Mouse (Mus musculus) midbrain, embryonic 14.5 days (tissue): ENCODE measurements around the gene Pgm2l1. TPM values are rescaled to one million over a fixed set of nuclear protein-coding genes. Genes with fewer than 3 reads are reported as not detected.

Source experiments
- ATAC-seq: fragments of 200-750 bp; cut with Nextera tagmentation; 2 replicates; pipeline ENCODE4 v1.8.0; 2017; ENCODE audit warnings: moderate number of reproducible peaks, moderate library complexity; ENCODE audit not compliant: low FRiP score, low TSS enrichment
- DNase-seq: peaks from one replicate; pipeline ENCODE4 v3.0.0-alpha.2; 2015
- H3K27ac ChIP-seq: fragments of 300-500 bp; sonication (generic); replicated peaks from 2 replicates; pipeline ENCODE4 v1.5.1; 2014; ENCODE audit warnings: mild to moderate bottlenecking, low read depth, low read length, moderate library complexity
- H3K27me3 ChIP-seq: fragments of 300-500 bp; sonication (generic); 2 replicates; pipeline ENCODE4 v1.6.1; 2014; ENCODE audit warnings: low read length, control low read depth, mixed read lengths; ENCODE audit not compliant: control insufficient read depth, insufficient read depth
- H3K36me3 ChIP-seq: fragments of 300-500 bp; sonication (generic); 2 replicates; pipeline ENCODE4 v1.6.1; 2014; ENCODE audit warnings: low read length, control low read depth; ENCODE audit not compliant: control insufficient read depth, insufficient read depth
- H3K4me1 ChIP-seq: fragments of 300-500 bp; sonication (generic); 2 replicates; pipeline ENCODE4 v1.6.1; 2014; ENCODE audit warnings: mild to moderate bottlenecking, antibody characterized with exemption, low read length, control low read depth; ENCODE audit not compliant: control insufficient read depth, insufficient read depth
- H3K4me2 ChIP-seq: fragments of 300-500 bp; sonication (generic); 2 replicates; pipeline ENCODE4 v1.6.1; 2014; ENCODE audit warnings: mild to moderate bottlenecking, low read length, moderate library complexity
- H3K4me3 ChIP-seq: fragments of 300-500 bp; sonication (generic); replicated peaks from 2 replicates; pipeline ENCODE4 v1.5.1; 2014; ENCODE audit warnings: low read depth, low read length
- H3K9ac ChIP-seq: fragments of 300-500 bp; sonication (generic); replicated peaks from 2 replicates; pipeline ENCODE4 v1.6.1; 2014; ENCODE audit warnings: mild to moderate bottlenecking, low read length, moderate library complexity
- H3K9me3 ChIP-seq: fragments of 300-500 bp; sonication (generic); 2 replicates; pipeline ENCODE4 v1.6.1; 2016; ENCODE audit warnings: low read length, control low read depth, mixed read lengths; ENCODE audit not compliant: control insufficient read depth
- WGBS: fragments of 180-500 bp; shearing (Covaris S2); extraction: QIAGEN DNeasy Blood & Tissue Kit; methylation state at CpG from one replicate; pipeline ENCODE4 v1.1.7; 2014; 5-methylcytosine and 5-hydroxymethylcytosine counted together
- polyA plus RNA-seq: library from polyadenylated mRNA; unstranded; fragments of >200 nt; fragmentation: Nextera tagmentation; extraction: Ambion mirVana; gene quantifications from 2 replicates; pipeline ENCODE4 v1.2.1, GENCODE M21; 2014

The Pgm2l1 gene
- polyA plus RNA-seq, 1 experiment from 2014 or later: 30.3 TPM

GRCm38 (mm10) chr7:100288622-100289021, 61.4 kb downstream of the Pgm2l1 start:
- Histone ChIP-seq H3K36me3 (no peaks in the 10 kb centered on the region), H3K9ac (no peak overlapping the region), H3K27me3 (peaks cover 5% of the 10 kb centered on the region; the same call in 1 of the 2 replicates), H3K9me3 (no peaks in the 10 kb centered on the region), H3K4me3 (no peak overlapping the region), H3K27ac (peak overlapping the region; percentile 74), H3K4me2 (peak overlapping the region; percentile 4; the same call in 1 of the 2 replicates), H3K4me1 (0 out of 2 replicates have a peak, but pooled peaks cover 4% of the 10 kb centered on the region)
- WGBS: 42% methylated on average over 11 of the region's 11 CpGs
- ATAC-seq (no peak), DNase-seq (peak; percentile 22)

- 85% methylated on average over 8 of the region's 8 CpGs for WGBS
- no peak overlapping the region for H3K27ac ChIP-seq
- H3K4me1 ChIP-seq: no peaks in the 10 kb centered on the region
- no peak overlapping the region for H3K9ac ChIP-seq
- no peaks in the 10 kb centered on the region for H3K9me3 ChIP-seq
- H3K4me2 ChIP-seq: no peak overlapping the region
- DNase-seq (no peak), ATAC-seq (no peak)
- H3K27me3 ChIP-seq: no peaks in the 10 kb centered on the region
- H3K36me3 ChIP-seq: no peaks in the 10 kb centered on the region
- no peak overlapping the region for H3K4me3 ChIP-seq
These were observed 66.4 kb downstream of the Pgm2l1 start for GRCm38 (mm10) chr7:100293546-100293945.

- no peaks in the 10 kb centered on the region for H3K9me3 ChIP-seq
- H3K4me1 ChIP-seq: no peaks in the 10 kb centered on the region
- DNase-seq (peak; percentile 34), ATAC-seq (no peak)
- no peak overlapping the region for H3K9ac ChIP-seq
- 92% methylated on average over 2 of the region's 2 CpGs for WGBS
- H3K36me3 ChIP-seq: no peaks in the 10 kb centered on the region
- H3K27ac ChIP-seq: no peak overlapping the region
- H3K4me2 ChIP-seq: no peak overlapping the region
- H3K4me3 ChIP-seq: no peak overlapping the region
- no peaks in the 10 kb centered on the region for H3K27me3 ChIP-seq
These were observed 68.6 kb downstream of the Pgm2l1 start for GRCm38 (mm10) chr7:100295745-100296144.

GRCm38 (mm10) chr7:100296699-100297098, 69.5 kb downstream of the Pgm2l1 start:
- peak overlapping the region; percentile 20; the same call in 1 of the 2 replicates for H3K27ac ChIP-seq
- H3K36me3 ChIP-seq: no peaks in the 10 kb centered on the region
- DNase-seq (no peak), ATAC-seq (no peak)
- no peaks in the 10 kb centered on the region for H3K27me3 ChIP-seq
- H3K9ac ChIP-seq: no peak overlapping the region
- H3K4me2 ChIP-seq: no peak overlapping the region
- no peaks in the 10 kb centered on the region for H3K9me3 ChIP-seq
- H3K4me1 ChIP-seq: no peaks in the 10 kb centered on the region
- no peak overlapping the region for H3K4me3 ChIP-seq
- WGBS: 81% methylated on average over 6 of the region's 6 CpGs

GRCm38 (mm10) chr7:100298861-100299510, 71.8 kb downstream of the Pgm2l1 start:
- H3K9me3 ChIP-seq: no peaks in the 10 kb centered on the region
- no peak overlapping the region for H3K27ac ChIP-seq
- H3K27me3 ChIP-seq: no peaks in the 10 kb centered on the region
- no peak overlapping the region for H3K4me2 ChIP-seq
- H3K4me3 ChIP-seq: no peak overlapping the region
- H3K4me1 ChIP-seq: no peaks in the 10 kb centered on the region
- H3K9ac ChIP-seq: no peak overlapping the region
- H3K36me3 ChIP-seq: no peaks in the 10 kb centered on the region
- DNase-seq: no peak
- ATAC-seq: no peak
- WGBS: 68% methylated on average over 14 of the region's 14 CpGs

- 74% methylated on average over 3 of the region's 3 CpGs for WGBS
- Histone ChIP-seq H3K9ac (no peak overlapping the region), H3K27me3 (no peaks in the 10 kb centered on the region), H3K4me1 (no peaks in the 10 kb centered on the region), H3K4me2 (no peak overlapping the region), H3K36me3 (no peaks in the 10 kb centered on the region), H3K9me3 (no peaks in the 10 kb centered on the region), H3K27ac (peak overlapping the region; percentile 38; the same call in 1 of the 2 replicates), H3K4me3 (no peak overlapping the region)
- ATAC-seq: no peak
- no peak for DNase-seq
These were observed 74.2 kb downstream of the Pgm2l1 start for GRCm38 (mm10) chr7:100301390-100301789.

- Histone ChIP-seq H3K4me3 (no peak overlapping the region), H3K27me3 (no peaks in the 10 kb centered on the region), H3K27ac (peak overlapping the region; percentile 57; the same call in 1 of the 2 replicates), H3K9ac (no peak overlapping the region), H3K36me3 (no peaks in the 10 kb centered on the region), H3K4me2 (no peak overlapping the region), H3K4me1 (peaks cover 3% of the 10 kb centered on the region; the same call in 1 of the 2 replicates), H3K9me3 (no peaks in the 10 kb centered on the region)
- ATAC-seq (no peak), DNase-seq (peak; percentile 21)
- WGBS: 76% methylated on average over 4 of the region's 4 CpGs
These were observed 75.1 kb downstream of the Pgm2l1 start for GRCm38 (mm10) chr7:100302316-100302715.

GRCm38 (mm10) chr7:100305894-100306293, 78.7 kb downstream of the Pgm2l1 start:
- 92% methylated on average over 9 of the region's 9 CpGs for WGBS

More at GRCm38 (mm10) chr7:100305894-100306293, 78.7 kb downstream of the Pgm2l1 start:
- Histone ChIP-seq H3K4me1 (peaks cover 37% of the 10 kb centered on the region), H3K9me3 (no peaks in the 10 kb centered on the region), H3K4me2 (no peak overlapping the region), H3K36me3 (no peaks in the 10 kb centered on the region), H3K4me3 (no peak overlapping the region), H3K27ac (no peak overlapping the region), H3K27me3 (no peaks in the 10 kb centered on the region), H3K9ac (no peak overlapping the region)
- no peak for DNase-seq
- ATAC-seq: no peak
